Mouse (Mus musculus): Measurements from ENCODE around the gene Cts3. TPM values are rescaled to one million over a fixed set of nuclear protein-coding genes. Genes with fewer than 3 reads are reported as not detected.

The Cts3 gene
- not detected for total RNA-seq (2023)

GRCm38 (mm10) chr13:61570027-61570426 is at the start of gene Cts3:
Cts3 (minus strand) TSS chr13:61570127.

GRCm38 (mm10) chr13:61568074-61568473 is 1.9 kb downstream of the Cts3 start, which contains the start of gene Gm49352:
Gm49352 (minus strand) TSS chr13:61568174.

GRCm38 (mm10) chr13:61541631-61542030 is 28.3 kb downstream of the Cts3 start, which contains the start of gene Ctsm:
Ctsm (minus strand) TSS chr13:61541839.

Other genes starting within 250 kb of the Cts3 start
- gene Cts7, start 211.9 kb downstream of the Cts3 start, total RNA-seq (2023): not detected
- not detected for gene Ctsm, start 28.3 kb downstream of the Cts3 start, total RNA-seq (2023)
- gene Gm49352, start 2.0 kb downstream of the Cts3 start, total RNA-seq (2023): not detected

Data from neutrophil, adult 59 days (primary cell).